Mouse (Mus musculus): ENCODE measurements around the gene Tpra1. TPM values are rescaled to one million over a fixed set of nuclear protein-coding genes. Genes with fewer than 3 reads are reported as not detected.
A peak's percentile ranks its signal among the peaks of the same experiment; 100 is the strongest.

Gene Tpra1
- total RNA-seq (2021) = 10 to 100 TPM; 35.0 to 37.1 TPM
- long read RNA-seq, experiment 1, transcript Tpra1-201 (12 exons, 1,820 nt) = major isoform, 9 of 20 reads
- long read RNA-seq, experiment 1, partial matches to known transcripts = 9 of 20 reads
- long read RNA-seq, experiment 1, other reads (novel, unspliced or antisense) = 2 of 20 reads
- long read RNA-seq, experiment 2, transcript Tpra1-201 (12 exons, 1,820 nt) = major isoform, 6 of 14 reads
- long read RNA-seq, experiment 2, partial matches to known transcripts = 4 of 14 reads
- long read RNA-seq, experiment 2, other reads (novel, unspliced or antisense) = 4 of 14 reads

DNA sequence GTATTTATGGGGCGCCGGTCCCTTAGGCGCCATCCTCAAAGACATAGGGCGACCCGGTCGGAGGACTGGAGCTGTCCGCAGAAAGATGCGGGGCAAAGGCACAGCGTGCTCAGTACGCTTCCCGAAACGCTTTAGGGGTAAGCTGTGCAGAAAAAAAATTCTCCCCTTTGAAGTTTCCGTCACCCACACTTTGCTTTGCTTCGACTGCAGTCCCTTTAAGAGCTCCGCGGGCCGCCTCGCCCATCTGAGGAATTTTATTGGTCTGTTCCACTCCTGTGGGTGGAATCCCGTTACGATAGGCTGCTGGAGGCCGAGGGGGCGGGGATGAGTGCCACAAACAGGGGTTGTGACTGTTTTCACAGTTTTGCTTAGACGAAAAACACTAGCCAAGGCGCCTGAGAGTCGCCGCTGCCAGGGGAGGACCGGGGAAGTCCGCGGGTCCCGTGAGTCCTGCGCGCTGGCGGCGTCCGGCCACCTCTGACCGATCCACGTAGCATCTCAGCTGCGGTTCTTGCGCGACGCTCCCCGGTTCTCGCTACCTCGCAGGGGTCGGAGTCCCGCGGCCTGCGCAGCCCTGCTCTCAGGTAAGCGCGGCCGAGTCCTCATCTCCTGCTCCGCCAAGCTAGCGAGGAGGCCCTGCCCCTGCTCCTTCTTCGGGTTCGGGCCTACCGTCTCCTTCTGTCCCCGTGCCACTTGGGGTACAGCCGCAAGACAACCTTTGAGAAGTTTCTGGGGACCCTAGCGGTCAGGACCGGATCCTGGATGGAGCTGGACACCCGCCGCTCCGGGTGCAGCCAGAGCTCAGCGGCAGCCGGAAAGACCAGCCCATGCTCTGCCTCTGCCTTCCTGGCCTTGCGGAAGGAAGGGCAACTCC is at the start of gene Tpra1:
Tpra1 (plus strand) TSS at position 305 of the 874 bp plus-strand sequence.
- peak; percentile 96 to 97 for DNase-seq

DNA sequence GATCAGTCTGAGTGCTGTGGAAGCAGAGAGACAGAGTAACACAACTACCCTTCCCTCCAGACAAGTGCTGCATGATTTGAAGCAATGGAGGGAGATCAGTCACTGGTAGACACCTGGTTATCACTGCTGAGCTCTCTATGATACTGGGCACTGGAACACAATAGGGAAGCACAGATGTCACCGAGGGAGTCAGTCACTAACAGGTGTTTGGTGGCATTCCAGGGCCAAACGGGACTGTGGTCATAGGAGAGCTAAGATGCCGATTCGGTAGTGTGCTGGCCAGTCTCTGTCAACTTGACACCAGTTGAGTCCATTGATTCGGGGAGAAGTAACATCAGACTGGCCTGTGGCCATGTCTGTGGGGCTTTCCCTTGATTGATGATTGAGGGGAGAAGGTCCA is 47.5 kb upstream of the Tpra1 start:
- no peak for DNase-seq

DNA sequence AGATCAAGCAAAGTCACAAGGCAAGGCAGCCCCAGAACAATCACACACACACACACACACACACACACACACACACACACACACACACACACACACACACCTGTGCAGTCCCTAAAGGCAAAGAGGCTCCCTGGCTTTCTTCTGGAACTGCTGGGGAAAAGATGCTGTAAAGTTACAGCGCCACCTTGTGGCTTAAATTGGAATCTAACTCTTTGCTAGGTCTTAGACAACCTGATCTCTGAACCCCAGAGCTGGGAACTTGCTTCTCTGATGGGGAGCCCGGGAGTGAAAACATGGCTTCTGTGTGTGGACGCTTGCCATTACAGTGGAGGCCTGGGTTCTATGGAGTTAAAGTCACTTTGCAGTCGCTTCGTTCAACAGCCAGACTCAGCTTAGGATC is 46.4 kb upstream of the Tpra1 start:
- peak; percentile 45 to 83 for DNase-seq

DNA sequence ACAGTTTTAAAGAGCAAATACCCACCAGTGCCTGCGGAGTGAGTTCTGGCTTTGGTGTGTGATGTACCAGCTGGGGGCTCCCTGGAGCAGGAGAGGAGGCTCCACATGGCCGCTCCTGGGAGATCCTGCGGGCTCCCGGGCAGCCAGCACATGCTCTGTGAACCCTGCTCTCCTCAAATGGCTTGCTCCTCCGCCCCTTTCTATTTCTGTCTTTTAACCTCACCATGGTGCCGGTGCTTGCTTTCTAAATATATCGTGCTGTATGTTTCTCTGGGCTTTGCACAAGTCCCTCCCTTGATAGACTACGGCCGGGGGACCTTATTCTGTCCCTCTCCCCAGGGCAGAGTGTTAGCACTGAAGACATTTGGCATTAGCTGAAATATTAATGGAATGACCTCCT is 44.8 kb upstream of the Tpra1 start:
- peak; percentile 67 to 82 for DNase-seq

DNA sequence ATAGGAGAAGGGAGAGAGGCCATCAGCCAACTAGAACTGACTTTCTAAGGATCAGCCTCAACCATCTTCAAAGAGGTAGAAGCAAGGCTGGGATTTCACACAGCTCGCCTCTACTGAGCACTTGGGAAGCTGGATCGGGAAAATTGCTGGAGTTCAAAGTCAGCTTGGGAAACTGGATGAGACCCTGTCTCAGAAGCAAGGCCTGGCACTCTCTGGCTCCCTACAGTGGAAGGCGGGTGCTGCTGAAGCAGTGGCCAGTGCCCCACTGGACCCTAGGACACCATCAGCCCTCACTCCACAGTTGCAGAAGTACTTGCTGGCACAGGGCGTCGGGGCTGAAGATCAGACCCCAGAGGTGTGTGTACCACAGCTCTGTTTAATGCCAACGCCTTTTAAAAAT is 44.2 kb upstream of the Tpra1 start:
- DNase-seq = no peak

DNA sequence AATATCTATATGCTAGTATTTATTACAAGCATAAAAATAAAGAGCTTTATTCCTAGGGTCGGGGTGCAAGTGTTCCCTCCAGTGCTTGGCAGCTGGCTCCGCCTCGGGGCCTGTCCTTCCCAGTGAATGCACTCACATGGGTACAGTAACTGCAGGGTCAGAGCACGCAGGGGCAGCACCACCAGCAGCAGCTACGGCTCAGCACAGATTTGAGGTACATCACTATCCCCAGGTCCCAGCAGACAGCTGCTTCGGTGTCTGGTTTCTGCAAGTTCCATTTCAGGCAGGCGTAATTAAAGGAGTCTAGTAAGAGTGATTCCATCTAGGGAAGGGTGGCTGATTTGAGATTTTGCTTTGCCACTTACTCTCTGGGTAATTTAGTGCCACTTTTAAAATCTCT is 43.7 kb upstream of the Tpra1 start:
- no peak for DNase-seq

DNA sequence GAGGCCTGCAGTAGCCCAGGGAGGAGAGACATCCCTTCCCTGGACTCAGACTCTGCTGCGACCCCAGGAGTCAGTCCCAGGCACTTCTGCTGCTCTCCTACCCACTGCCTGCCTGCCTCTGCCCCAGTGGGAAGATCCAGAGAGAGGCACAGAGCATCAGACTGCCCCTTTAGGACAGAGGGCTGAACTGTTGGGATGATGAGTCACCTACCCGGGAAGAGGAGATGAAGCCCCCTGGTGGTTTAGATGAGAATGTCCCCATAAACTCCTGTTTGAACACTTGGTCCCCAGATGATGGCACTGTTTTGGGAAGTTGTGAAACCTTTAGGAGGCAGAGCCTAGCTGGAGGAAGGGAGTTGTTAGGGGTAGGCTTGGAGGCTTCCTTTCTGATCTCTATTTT is 41.1 kb upstream of the Tpra1 start:
- DNase-seq = no peak

DNA sequence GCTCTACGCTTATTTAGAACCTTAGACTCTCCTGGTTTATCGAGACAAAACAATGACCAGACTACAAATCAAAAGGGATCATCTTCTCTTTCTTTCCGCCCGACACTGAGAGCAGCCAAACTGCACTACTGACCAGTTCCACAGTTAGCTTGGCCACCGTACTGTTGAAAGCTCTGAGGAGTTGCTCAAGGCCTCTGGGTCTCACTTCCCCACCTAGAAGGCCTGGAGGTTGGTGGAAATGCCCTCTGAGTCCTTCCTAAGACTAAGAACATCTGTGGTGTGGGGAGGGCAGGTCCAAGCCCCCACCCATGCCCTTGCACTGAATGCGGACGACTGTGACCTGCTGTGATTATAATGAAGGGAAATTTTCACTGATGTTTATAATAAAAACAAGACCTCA is 36.3 kb upstream of the Tpra1 start:
- DNase-seq = no peak

DNA sequence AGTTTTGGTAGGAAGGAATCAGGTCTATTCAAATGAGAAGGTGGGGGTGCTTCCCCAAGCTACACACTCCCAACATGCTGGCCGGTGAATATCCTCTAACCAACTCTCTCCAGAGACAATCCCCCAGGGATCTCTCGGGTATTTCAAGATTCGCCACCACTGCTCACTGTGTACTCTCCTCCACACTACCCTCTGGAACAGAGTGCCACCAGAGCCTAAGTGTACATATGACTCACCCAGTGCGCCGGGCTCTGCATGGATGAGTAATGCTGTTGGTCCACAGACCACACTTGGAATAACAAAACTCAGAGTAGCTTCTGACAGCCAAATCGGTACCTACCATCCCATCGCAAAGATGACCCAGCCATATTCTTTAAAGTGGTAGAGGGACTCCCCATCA is 32.6 kb upstream of the Tpra1 start:
- no peak for DNase-seq

DNA sequence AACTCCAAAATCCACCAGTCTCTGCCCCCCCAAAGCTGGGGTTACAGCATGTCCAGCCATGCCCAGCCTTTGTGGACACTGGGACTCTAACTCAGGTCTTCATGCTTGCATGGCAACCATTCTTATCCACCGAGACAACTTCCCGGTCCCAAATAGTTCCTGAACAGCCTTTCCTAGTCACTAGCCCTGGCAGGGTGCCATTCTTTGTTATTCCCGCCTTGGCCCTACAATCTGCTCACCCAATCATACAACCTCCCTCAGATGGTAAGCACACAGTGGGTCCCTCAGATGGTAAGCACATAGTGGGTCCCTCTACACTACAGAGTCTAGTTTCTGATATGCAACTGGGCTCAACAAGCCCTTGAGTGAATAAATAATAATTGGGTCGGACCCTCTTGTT is 31.5 kb upstream of the Tpra1 start:
- DNase-seq = no peak

DNA sequence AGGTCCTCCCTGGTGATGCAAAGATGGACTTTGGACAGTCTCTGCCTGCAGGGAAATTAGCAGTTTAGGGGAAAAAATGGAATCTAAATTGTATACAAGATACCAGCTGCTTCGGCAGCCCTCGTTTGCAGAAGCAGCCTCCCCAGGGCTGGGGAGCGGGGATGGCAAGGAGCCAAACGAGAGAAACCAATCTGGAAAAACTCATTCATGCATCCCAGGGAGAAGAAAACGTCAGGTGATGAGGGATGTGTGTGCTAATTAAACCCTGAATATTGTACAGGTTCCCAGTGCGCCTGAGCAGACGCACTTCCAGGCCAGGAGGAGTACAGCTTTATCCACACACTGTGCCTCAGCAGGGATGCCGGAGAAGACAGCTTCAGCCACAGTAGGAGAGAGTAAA is 30.5 kb upstream of the Tpra1 start:
- DNase-seq = no peak

DNA sequence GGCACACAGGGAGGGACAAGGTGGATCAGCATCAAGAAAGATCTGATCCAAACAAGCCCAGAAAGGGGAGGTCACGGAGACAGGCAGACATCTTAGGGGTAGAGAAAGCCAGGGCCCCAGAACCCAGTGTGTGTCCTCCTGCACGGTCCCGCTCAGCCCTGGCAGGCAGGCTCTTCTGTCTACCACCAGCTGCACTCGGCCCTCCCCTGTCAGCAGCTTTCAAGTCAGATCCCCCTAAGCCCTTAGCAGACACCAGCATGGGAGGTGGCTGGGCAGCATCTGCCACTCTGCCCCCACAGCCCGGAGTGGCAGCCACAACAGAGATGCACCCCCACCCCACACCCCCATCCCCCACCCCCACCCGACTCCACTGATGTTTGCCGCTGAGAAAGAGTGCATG is 29.2 kb upstream of the Tpra1 start:
- DNase-seq = no peak

DNA sequence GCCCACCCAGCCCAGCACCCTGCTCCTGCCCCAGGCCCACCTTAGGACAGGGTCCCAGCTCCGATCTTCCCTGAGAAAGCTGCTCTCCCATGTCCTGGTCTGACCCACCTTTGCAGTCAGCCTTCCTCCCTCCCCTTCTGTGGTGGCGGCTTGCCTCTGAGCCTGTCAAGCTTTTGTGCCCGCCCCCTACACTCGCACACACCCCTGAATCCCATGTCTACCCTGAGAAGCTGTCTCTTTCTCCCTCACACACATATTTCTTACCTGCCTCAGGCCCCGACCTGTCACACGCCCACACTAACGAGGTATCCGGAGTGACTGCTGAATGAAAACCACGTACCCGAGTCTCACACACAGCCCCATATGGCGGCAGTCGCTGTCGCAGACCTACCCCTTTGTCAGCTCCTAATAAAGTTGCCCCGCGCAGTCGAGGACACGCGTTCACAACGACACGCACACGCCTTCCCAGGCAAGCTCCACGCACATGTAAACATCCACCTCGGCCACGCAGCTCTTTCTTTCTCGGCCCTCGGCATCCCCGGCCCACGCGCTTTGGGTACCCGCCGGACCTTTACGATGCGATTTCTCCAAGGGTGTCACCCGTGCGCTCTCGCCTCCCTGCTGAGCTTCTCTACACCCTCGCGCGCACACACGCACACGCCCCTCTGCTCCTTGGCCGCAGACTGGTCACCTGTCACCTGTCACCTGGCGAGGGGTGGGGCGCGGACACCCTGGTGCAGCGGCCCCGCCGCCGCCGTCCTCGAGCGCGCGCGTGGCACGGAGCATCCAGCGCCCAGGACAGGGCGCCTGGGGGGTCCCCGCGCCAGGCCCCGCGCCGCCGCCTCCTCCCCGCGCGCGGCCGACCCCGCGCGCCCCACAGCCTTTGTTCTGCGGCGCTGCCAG is 27.8 kb upstream of the Tpra1 start:
- no peak for DNase-seq

DNA sequence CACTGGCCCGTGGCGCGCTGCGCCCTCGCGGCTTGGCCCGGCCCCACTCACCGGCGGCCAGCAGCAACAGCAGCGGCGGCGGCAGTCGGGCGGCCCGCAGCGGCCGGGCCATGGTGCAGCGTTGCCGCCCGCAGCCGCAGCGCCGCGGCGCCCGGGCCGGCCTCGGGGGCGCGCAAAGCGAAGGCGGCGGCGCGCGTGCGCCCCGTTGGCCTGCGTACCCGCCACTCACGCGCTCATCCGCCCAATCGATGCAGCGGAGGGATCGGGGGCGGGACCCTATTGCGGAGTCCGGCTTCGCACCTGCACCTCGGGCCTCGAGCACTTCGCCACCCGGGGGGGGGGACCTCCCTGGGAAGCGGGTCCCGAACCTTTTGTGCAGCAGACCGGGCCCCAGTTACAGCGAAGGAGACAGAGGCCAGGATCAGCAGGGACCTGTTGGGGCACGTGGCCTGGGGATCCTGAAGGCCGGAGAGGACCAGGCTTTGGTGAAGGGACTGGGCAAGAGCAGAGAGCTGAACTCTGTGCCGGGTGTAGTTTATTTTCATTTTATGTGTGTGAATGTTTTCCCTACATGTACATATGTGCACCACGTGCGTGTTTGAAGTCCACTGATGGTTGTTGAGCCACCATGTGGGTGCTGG is 27.1 kb upstream of the Tpra1 start, which contains the start of gene Podxl2:
Podxl2 (minus strand) TSS at position 177 of the 641 bp plus-strand sequence.
- peak; percentile 64 for DNase-seq

DNA sequence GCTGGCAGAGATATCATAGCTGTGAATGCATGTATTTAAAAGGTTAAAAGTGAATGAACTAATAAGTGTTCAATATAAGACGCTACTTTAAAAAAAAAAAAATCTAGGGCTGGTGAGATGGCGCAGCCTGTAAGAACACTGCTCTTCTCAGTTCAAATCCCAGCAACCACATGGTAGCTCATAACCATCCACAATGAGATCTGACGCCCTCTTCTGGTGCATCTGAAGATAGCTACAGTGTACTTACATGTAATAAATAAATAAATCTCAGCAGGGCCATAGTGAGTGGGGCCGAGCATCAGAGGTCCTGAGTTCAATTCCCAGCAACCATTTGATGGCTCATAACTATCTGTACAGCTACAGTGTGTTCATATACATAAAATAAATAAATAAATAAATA is 22.6 kb upstream of the Tpra1 start:
- no peak for DNase-seq

DNA sequence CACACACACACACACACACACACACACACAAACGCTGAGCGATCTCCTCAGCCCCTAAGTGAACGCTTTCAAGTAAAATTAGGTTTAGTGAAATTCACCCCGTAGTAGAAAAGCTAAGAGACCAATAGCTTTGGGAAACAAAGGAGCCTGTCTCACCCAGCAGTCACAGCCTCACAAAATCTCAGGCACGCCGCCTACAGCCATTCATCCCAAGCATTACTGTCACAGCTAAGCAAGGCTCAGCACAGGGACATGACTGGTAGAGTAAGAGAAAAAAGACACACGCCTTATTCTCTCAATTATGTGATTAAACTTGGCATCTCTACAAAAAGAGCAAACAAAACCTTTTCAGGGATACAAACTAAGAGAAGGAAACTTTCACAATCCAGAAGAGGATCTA is 20.7 kb upstream of the Tpra1 start:
- no peak for DNase-seq

DNA sequence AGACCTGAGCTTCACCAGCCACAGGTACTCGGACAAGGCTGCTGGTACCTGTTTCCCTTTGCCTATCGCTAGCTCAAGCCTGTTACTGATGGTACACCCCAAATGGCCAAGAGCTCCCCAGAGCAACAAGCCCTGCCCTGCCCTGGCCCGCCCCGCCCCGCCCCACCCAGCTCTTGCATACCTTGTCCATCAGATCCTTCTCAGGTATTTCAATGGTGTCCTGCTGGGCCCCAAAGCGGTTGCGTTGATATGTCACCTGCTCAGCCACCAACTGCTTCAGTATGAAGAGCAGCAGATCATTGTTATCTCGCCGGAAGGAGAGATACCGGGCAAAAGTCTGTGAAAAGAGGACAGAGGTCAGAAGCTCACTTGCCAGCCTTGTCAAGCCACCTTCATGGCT is 17.9 kb upstream of the Tpra1 start:
- DNase-seq = no peak

DNA sequence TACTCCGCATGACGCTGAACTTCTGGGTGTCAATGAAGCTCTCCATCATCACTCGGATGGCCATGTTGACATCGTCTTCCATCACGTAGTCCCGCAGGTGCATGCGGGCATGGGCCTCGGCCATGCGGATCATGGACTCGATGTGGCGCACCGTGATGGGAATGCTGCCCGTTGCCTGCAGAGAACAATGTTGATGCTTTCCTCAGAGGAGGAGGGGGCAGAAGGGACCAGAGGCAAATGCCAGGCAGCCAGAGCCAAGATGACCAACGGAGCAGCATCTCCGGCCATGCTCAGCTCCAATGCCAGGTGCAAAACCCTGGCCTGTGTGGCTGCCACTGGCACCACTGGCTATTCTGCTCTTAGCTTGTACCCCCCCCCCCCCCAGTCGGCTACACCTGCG is 17.4 kb upstream of the Tpra1 start:
- DNase-seq = no peak

DNA sequence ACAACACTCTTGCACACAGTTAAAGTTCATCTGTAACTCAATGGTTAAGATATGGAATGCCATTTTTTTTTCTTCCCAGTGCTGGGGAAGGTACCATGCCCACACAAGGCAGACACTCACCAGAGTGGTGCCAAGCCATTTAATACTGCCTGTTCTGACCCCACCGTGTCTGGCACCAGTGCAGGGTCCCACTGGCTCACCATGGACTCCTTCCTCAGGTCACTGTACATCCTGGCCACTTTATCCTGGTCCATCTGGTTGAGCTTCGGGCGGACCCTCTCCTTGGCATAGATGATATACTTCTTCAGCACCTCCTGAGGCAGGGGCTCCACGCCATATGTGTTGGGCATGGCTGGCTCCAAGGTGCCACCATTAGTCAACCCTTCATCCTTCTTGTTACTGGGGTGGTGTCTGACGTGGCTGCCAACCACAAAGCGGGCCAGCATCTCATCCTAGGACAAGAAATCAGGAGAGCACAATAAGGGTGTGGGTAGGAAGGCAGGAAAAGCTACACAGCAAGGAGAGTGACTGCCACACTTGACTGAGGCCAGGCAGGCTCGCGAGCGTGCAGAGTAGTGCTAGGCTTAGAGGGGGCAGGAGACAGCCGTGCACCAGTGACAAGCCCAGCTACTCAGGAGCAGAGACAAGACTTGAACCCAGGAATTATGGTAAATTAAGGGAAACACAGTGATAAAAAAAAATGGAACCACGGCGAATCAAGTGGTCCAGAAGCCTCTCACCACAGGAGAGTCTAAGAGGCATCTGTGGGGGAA is 16.2 kb upstream of the Tpra1 start:
- DNase-seq = no peak

DNA sequence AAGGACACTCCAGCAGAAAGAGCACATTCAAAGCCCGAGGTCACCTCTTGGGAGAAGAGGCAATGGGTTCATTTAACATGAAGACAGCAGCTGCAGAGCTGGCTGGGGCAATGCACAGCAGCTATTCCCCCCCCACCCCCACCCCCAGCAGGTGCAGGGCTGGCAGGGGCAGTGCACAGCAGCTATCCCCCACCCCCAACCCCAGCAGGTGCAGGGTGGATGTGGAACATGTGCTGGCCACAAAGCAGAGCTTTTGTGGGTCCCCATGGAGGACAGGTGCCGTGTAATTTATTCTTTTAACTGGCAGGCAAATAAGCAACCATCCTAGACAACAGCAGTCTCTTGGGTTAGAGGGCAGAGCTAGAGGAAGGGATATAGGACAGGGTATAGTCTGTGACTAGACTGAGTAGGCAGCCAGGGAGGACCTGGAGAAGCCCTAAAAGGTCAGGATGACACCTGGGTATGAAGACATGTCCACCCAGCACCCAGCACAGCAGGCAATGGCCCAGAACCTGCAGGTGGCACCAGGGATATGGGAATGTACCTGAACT is 15.6 kb upstream of the Tpra1 start:
- DNase-seq = no peak

Measured in heart, adult 18-20 months (tissue).